Mouse (Mus musculus): ENCODE data around the gene Rce1. TPM values are rescaled to one million over a fixed set of nuclear protein-coding genes. Genes with fewer than 3 reads are reported as not detected.

Gene Rce1
- polyA plus RNA-seq, 2 experiments, result 61.5 to 90.2 TPM

- no peak for ATAC-seq (ENCODE audit: low FRiP score, low read depth)
- no peak for DNase-seq (ENCODE audit: low spot score)
- no peaks in the 10 kb centered on the region for H3K9me3 ChIP-seq (ENCODE audit: control insufficient read depth, low read length)
- H3K9ac ChIP-seq (ENCODE audit: low read depth, low read length, severe bottlenecking), result no peak overlapping the region
- H3K27ac ChIP-seq (replicated peaks; ENCODE audit: low read depth, low read length), result no peak overlapping the region
- TF ChIP-seq POLR2A (IDR thresholded peaks at IDR 0.05; ENCODE audit: borderline replicate concordance, extremely low read depth, insufficient read depth, insufficient read length), result no peak
- H3K4me1 ChIP-seq (ENCODE audit: control insufficient read depth, insufficient read depth, low read length), result 0 out of 2 replicates have a peak, but pooled peaks cover 3% of the 10 kb centered on the region
- H3K4me2 ChIP-seq (replicated peaks; ENCODE audit: low read depth, low read length, severe bottlenecking), result no peak overlapping the region
- no peak overlapping the region for H3K4me3 ChIP-seq (replicated peaks; ENCODE audit: low read length)
- WGBS, result 90% methylated on average over 4 of the region's 4 CpGs
- no peaks in the 10 kb centered on the region for H3K27me3 ChIP-seq (ENCODE audit: control insufficient read depth, insufficient read depth, low read length)
- H3K36me3 ChIP-seq (ENCODE audit: control insufficient read depth, insufficient read depth, low read length), result peaks cover 4% of the 10 kb centered on the region; the same call in 1 of the 2 replicates
Measured at GRCm38 (mm10) chr19:4605654-4606053, 19.8 kb downstream of the Rce1 start.

GRCm38 (mm10) chr19:4603801-4604723 is 21.4 kb downstream of the Rce1 start:
- H3K36me3 ChIP-seq (ENCODE audit: control insufficient read depth, insufficient read depth, low read length), result no peaks in the 10 kb centered on the region
- DNase-seq (ENCODE audit: low spot score), result no peak
- 37% methylated on average over 24 of the region's 24 CpGs for WGBS
- no peak overlapping the region for H3K4me3 ChIP-seq (replicated peaks; ENCODE audit: low read length)
- no peak for ATAC-seq (ENCODE audit: low FRiP score, low read depth)
- H3K9ac ChIP-seq (ENCODE audit: low read depth, low read length, severe bottlenecking), result 0 out of 2 replicates have a peak overlapping the region, but pooled peaks have one; percentile 9
- peak overlapping the region; percentile 21; the same call in 1 of the 2 replicates for H3K4me2 ChIP-seq (replicated peaks; ENCODE audit: low read depth, low read length, severe bottlenecking)
- no peaks in the 10 kb centered on the region for H3K27me3 ChIP-seq (ENCODE audit: control insufficient read depth, insufficient read depth, low read length)
- no peaks in the 10 kb centered on the region for H3K9me3 ChIP-seq (ENCODE audit: control insufficient read depth, low read length)
- 0 out of 2 replicates have a peak, but pooled peaks cover 3% of the 10 kb centered on the region for H3K4me1 ChIP-seq (ENCODE audit: control insufficient read depth, insufficient read depth, low read length)
- TF ChIP-seq POLR2A (IDR thresholded peaks at IDR 0.05; ENCODE audit: borderline replicate concordance, extremely low read depth, insufficient read depth, insufficient read length), result no peak
- H3K27ac ChIP-seq (replicated peaks; ENCODE audit: low read depth, low read length), result no peak overlapping the region

- no peak overlapping the region for H3K4me2 ChIP-seq (replicated peaks; ENCODE audit: low read depth, low read length, severe bottlenecking)
- H3K9me3 ChIP-seq (ENCODE audit: control insufficient read depth, low read length), result no peaks in the 10 kb centered on the region
- DNase-seq (ENCODE audit: low spot score), result no peak
- H3K4me3 ChIP-seq (replicated peaks; ENCODE audit: low read length), result no peak overlapping the region
- H3K36me3 ChIP-seq (ENCODE audit: control insufficient read depth, insufficient read depth, low read length), result no peaks in the 10 kb centered on the region
- H3K27ac ChIP-seq (replicated peaks; ENCODE audit: low read depth, low read length), result no peak overlapping the region
- H3K4me1 ChIP-seq (ENCODE audit: control insufficient read depth, insufficient read depth, low read length), result 0 out of 2 replicates have a peak, but pooled peaks cover 3% of the 10 kb centered on the region
- no peaks in the 10 kb centered on the region for H3K27me3 ChIP-seq (ENCODE audit: control insufficient read depth, insufficient read depth, low read length)
- H3K9ac ChIP-seq (ENCODE audit: low read depth, low read length, severe bottlenecking), result no peak overlapping the region
- no peak for ATAC-seq (ENCODE audit: low FRiP score, low read depth)
- TF ChIP-seq POLR2A (IDR thresholded peaks at IDR 0.05; ENCODE audit: borderline replicate concordance, extremely low read depth, insufficient read depth, insufficient read length), result no peak
- WGBS, result 90% methylated on average over 20 of the region's 20 CpGs
Measured at GRCm38 (mm10) chr19:4602459-4602858, 23.0 kb downstream of the Rce1 start.

GRCm38 (mm10) chr19:4596071-4596470 is 29.4 kb downstream of the Rce1 start:
- H3K4me3 ChIP-seq (replicated peaks; ENCODE audit: low read length), result no peak overlapping the region
- H3K4me2 ChIP-seq (replicated peaks; ENCODE audit: low read depth, low read length, severe bottlenecking), result no peak overlapping the region
- ATAC-seq (ENCODE audit: low FRiP score, low read depth), result no peak
- no peak overlapping the region for H3K9ac ChIP-seq (ENCODE audit: low read depth, low read length, severe bottlenecking)
- H3K4me1 ChIP-seq (ENCODE audit: control insufficient read depth, insufficient read depth, low read length), result no peaks in the 10 kb centered on the region
- DNase-seq (ENCODE audit: low spot score), result no peak
- no peaks in the 10 kb centered on the region for H3K36me3 ChIP-seq (ENCODE audit: control insufficient read depth, insufficient read depth, low read length)
- H3K27me3 ChIP-seq (ENCODE audit: control insufficient read depth, insufficient read depth, low read length), result no peaks in the 10 kb centered on the region
- no peak overlapping the region for H3K27ac ChIP-seq (replicated peaks; ENCODE audit: low read depth, low read length)
- H3K9me3 ChIP-seq (ENCODE audit: control insufficient read depth, low read length), result no peaks in the 10 kb centered on the region
- TF ChIP-seq POLR2A (IDR thresholded peaks at IDR 0.05; ENCODE audit: borderline replicate concordance, extremely low read depth, insufficient read depth, insufficient read length), result no peak
- 74% methylated on average over 2 of the region's 2 CpGs for WGBS

GRCm38 (mm10) chr19:4593792-4594522 is 31.5 kb downstream of the Rce1 start:
- no peak for TF ChIP-seq POLR2A (IDR thresholded peaks at IDR 0.05; ENCODE audit: borderline replicate concordance, extremely low read depth, insufficient read depth, insufficient read length)
- ATAC-seq (ENCODE audit: low FRiP score, low read depth), result no peak
- WGBS, result 51% methylated on average over 7 of the region's 7 CpGs

More at GRCm38 (mm10) chr19:4593792-4594522, 31.5 kb downstream of the Rce1 start:
- DNase-seq (ENCODE audit: low spot score), result no peak
- Histone ChIP-seq H3K27ac (replicated peaks; ENCODE audit: low read depth, low read length) (no peak overlapping the region), H3K4me1 (ENCODE audit: control insufficient read depth, insufficient read depth, low read length) (no peaks in the 10 kb centered on the region), H3K36me3 (ENCODE audit: control insufficient read depth, insufficient read depth, low read length) (no peaks in the 10 kb centered on the region), H3K9me3 (ENCODE audit: control insufficient read depth, low read length) (no peaks in the 10 kb centered on the region), H3K4me3 (replicated peaks; ENCODE audit: low read length) (no peak overlapping the region), H3K27me3 (ENCODE audit: control insufficient read depth, insufficient read depth, low read length) (no peaks in the 10 kb centered on the region), H3K4me2 (replicated peaks; ENCODE audit: low read depth, low read length, severe bottlenecking) (no peak overlapping the region), H3K9ac (ENCODE audit: low read depth, low read length, severe bottlenecking) (no peak overlapping the region)
